ENCODE assay signal across 20 mouse cellular contexts in genomic region chr5:57780574-57780973, GRCm38 (mm10).
"Had no signal": no experiment of that assay in that cellular context is flagged by ENCODE, and none has a peak within 500 bp of the region (broad histone marks: within the 10 kb centered on the region; RNA-seq: fewer than 3 reads in every experiment).

No protein-coding gene starts in this region.

- H3K9ac ChIP-seq: limb, embryonic 13.5 days; lung, embryonic 15.5 days; neural tube, embryonic 13.5 days; stomach, embryonic 15.5 days had no signal

- H3K9me3 ChIP-seq: limb, embryonic 10.5 days; limb, embryonic 13.5 days; lung, embryonic 15.5 days; midbrain, embryonic 10.5 days; neural tube, embryonic 13.5 days; stomach, embryonic 15.5 days had no signal

- H3K4me3 ChIP-seq: limb, embryonic 10.5 days; limb, embryonic 13.5 days; lung, embryonic 15.5 days; midbrain, embryonic 10.5 days; neural tube, embryonic 13.5 days; stomach, embryonic 15.5 days had no signal

- DNase-seq: kidney, adult 18-20 months; kidney, adult 9 months; kidney, postnatal 14 days; kidney, postnatal 4 days; lung, adult 18-20 months; lung, postnatal 10 days; lung, postnatal 36 days; midbrain, embryonic 14.5 days; retina, postnatal 1 day; right cerebral cortex, postnatal 25 days; spleen, adult 18-20 months; thymus, postnatal 25 days had no signal

- H3K27me3 ChIP-seq: limb, embryonic 13.5 days; lung, embryonic 15.5 days; neural tube, embryonic 13.5 days; stomach, embryonic 15.5 days had no signal

- H3K4me1 ChIP-seq: limb, embryonic 10.5 days; limb, embryonic 13.5 days; lung, embryonic 15.5 days; stomach, embryonic 15.5 days had no signal

- H3K36me3 ChIP-seq: limb, embryonic 10.5 days; limb, embryonic 13.5 days; lung, embryonic 15.5 days; midbrain, embryonic 10.5 days; neural tube, embryonic 13.5 days; stomach, embryonic 15.5 days had no signal

- ATAC-seq: inflammation-experienced regulatory T-cells, adult 6 months; intestine, embryonic 16.5 days had no signal

- H3K4me2 ChIP-seq: limb, embryonic 13.5 days; lung, embryonic 15.5 days; neural tube, embryonic 13.5 days; stomach, embryonic 15.5 days had no signal

- H3K27ac ChIP-seq: limb, embryonic 10.5 days; limb, embryonic 13.5 days; lung, embryonic 15.5 days; midbrain, embryonic 10.5 days; neural tube, embryonic 13.5 days; stomach, embryonic 15.5 days had no signal
